Mouse (Mus musculus): ENCODE measurements around the gene 9430097D07Rik. TPM values are rescaled to one million over a fixed set of nuclear protein-coding genes. Genes with fewer than 3 reads are reported as not detected.

9430097D07Rik gene
- total and polyA plus RNA-seq, 2 experiments: not detected

DNA sequence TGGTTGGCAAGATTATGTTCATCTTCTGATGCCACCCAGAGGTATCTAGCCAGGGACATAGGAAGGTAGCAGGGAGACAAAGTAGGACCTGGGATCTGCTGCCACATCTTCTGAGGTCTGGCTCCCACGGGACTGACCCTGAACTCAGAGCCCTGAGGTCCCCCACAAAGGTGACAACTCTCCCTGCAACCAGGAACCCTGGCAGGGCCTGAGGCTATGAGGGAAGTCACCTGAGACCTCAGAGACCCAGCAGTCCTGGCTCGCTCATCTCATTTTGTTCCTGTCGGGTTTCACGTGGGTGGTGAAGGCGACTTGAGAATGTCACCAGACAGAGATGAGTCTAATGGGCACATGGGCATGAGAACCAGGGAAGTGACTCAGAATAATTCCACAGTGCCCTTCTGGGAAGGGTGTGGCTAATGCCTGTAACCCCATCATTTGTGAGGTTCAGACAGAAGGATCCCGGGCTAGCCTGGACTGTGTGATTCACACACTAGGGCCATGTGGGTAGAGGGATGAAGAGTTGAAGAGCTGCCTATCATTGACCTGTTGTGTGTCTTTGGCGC lies 9.7 kb upstream of the 9430097D07Rik start:
- TF ChIP-seq CTCF (IDR thresholded peaks at IDR 0.05; ENCODE audit: low read depth, low read length): no peak
- no peaks in the 10 kb centered on the region for H3K27me3 ChIP-seq (ENCODE audit: control insufficient read depth, insufficient read depth, low read length)
- WGBS: 92% methylated on average over 7 of the region's 7 CpGs
- no peak for DNase-seq (ENCODE audit: extremely low read depth, low read depth, low spot score)
- H3K79me2 ChIP-seq (ENCODE audit: control insufficient read depth, insufficient read depth, low read length): no peaks in the 10 kb centered on the region
- H3K27ac ChIP-seq (replicated peaks; ENCODE audit: insufficient read depth, low read depth, low read length): no peak overlapping the region
- no peak overlapping the region for H3K4me3 ChIP-seq (ENCODE audit: insufficient read depth, low read depth, low read length)
- no peak overlapping the region for H3K9ac ChIP-seq (ENCODE audit: low read depth, low read length)
- H3K4me1 ChIP-seq (ENCODE audit: control insufficient read depth, insufficient read depth, low read length): peaks cover 11% of the 10 kb centered on the region
- no peaks in the 10 kb centered on the region for H3K36me3 ChIP-seq (ENCODE audit: control insufficient read depth, insufficient read depth, low read length)

DNA sequence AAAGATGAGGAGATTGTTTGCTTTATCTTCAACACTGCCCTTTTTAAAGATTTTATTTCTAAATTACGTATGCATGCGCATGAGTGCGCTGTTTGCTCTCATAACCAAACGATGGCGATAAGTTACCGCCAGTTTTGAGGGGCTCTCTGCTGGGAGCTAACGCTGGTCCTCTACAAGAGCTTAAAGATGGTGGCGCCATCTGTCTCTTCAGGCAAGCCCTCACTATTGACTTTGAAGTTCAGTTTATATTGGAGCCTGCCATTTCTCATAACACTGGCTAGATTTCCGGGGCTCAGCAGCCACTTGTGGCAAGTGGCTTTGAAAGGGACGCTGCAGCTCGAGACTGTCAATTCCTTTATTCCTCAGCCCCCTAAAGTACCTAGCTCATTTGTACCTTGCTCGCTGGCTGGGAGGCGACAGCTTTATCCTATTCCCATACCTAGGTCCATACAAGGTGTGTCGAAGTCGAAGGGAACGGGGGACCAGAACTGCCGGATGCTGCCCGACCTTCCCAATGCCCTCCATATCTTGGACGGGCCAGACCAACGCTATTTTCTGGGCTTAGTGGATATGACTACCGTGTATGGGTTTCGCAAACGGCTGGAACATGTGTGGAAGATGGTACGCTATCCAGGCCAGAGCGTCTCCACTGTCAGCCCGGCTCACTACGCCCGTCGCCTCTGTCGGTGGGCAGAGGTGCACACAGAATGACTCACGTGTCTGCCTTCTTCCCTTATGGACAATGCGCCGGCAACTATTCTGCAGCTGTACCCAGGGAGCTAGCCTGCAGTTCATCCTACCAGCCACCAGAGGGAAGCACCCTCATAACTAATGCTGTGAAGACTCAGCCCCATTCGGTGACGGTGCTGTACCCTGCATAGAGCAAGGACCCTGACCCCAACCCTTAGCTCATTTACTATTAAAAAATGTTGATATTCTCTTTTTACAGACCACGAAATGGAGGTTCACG lies 7.6 kb upstream of the 9430097D07Rik start:
- no peak overlapping the region for H3K27ac ChIP-seq (replicated peaks; ENCODE audit: insufficient read depth, low read depth, low read length)
- DNase-seq (ENCODE audit: extremely low read depth, low read depth, low spot score): peak; percentile 56
- peaks cover 2% of the 10 kb centered on the region; the same call in 1 of the 2 replicates for H3K4me1 ChIP-seq (ENCODE audit: control insufficient read depth, insufficient read depth, low read length)
- no peaks in the 10 kb centered on the region for H3K36me3 ChIP-seq (ENCODE audit: control insufficient read depth, insufficient read depth, low read length)
- no peak overlapping the region for H3K9ac ChIP-seq (ENCODE audit: low read depth, low read length)
- TF ChIP-seq POLR2A (IDR thresholded peaks at IDR 0.05; ENCODE audit: extremely low read depth, insufficient read depth, low read length) (no peak), CTCF (IDR thresholded peaks at IDR 0.05; ENCODE audit: low read depth, low read length) (peak; percentile 99)
- no peaks in the 10 kb centered on the region for H3K79me2 ChIP-seq (ENCODE audit: control insufficient read depth, insufficient read depth, low read length)
- H3K27me3 ChIP-seq (ENCODE audit: control insufficient read depth, insufficient read depth, low read length): no peaks in the 10 kb centered on the region
- H3K4me3 ChIP-seq (ENCODE audit: insufficient read depth, low read depth, low read length): no peak overlapping the region
- WGBS: 20% methylated on average over 37 of the region's 37 CpGs

DNA sequence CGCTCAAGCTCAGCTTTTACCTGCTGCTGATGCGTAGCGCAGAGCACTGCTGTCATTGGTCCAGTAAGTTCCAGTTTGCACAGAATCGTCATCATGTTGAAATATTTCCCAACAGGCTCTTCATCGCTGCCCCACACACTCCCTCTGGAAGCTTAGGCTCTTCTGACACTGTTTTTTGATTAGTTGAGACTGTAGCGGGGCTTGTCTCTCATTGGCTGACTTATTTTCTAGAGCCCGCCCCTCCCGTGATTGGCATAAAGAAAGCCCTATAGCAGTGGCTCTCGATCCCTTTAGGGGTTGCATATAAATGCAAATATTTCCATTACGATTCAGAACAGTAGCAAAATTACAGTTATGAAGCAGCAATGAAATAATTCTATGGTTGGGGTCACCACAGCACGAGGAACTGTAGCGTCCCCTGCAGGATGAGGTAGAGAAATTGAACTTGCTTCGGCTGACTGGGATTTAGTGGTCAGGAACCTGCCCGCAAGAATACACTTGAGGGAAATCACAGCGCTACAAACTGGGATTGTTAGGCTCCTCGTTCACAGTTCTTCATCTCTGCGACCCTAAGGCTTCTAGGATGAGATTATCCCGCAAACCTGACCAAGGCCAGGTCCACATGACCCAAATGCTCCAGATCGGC lies 6.1 kb upstream of the 9430097D07Rik start:
- no peak for TF ChIP-seq POLR2A (IDR thresholded peaks at IDR 0.05; ENCODE audit: extremely low read depth, insufficient read depth, low read length)
- no peak overlapping the region for H3K27ac ChIP-seq (replicated peaks; ENCODE audit: insufficient read depth, low read depth, low read length)
- no peaks in the 10 kb centered on the region for H3K79me2 ChIP-seq (ENCODE audit: control insufficient read depth, insufficient read depth, low read length)
- no peaks in the 10 kb centered on the region for H3K36me3 ChIP-seq (ENCODE audit: control insufficient read depth, insufficient read depth, low read length)
- H3K27me3 ChIP-seq (ENCODE audit: control insufficient read depth, insufficient read depth, low read length): no peaks in the 10 kb centered on the region
- DNase-seq (ENCODE audit: extremely low read depth, low read depth, low spot score): no peak
- 57% methylated on average over 19 of the region's 19 CpGs for WGBS
- H3K4me1 ChIP-seq (ENCODE audit: control insufficient read depth, insufficient read depth, low read length): peaks cover 2% of the 10 kb centered on the region; the same call in 1 of the 2 replicates
- H3K4me3 ChIP-seq (ENCODE audit: insufficient read depth, low read depth, low read length): no peak overlapping the region
- no peak overlapping the region for H3K9ac ChIP-seq (ENCODE audit: low read depth, low read length)

GRCm38 (mm10) chr2:32578146-32579046 lies 2.9 kb upstream of the 9430097D07Rik start:
- 0 out of 2 replicates have a peak, but pooled peaks cover 5% of the 10 kb centered on the region for H3K27me3 ChIP-seq (ENCODE audit: control insufficient read depth, insufficient read depth, low read length)
- H3K79me2 ChIP-seq (ENCODE audit: control insufficient read depth, insufficient read depth, low read length): no peaks in the 10 kb centered on the region
- DNase-seq (ENCODE audit: extremely low read depth, low read depth, low spot score): no peak
- no peak for TF ChIP-seq POLR2A (IDR thresholded peaks at IDR 0.05; ENCODE audit: extremely low read depth, insufficient read depth, low read length)
- no peak for TF ChIP-seq CTCF (IDR thresholded peaks at IDR 0.05; ENCODE audit: low read depth, low read length)
- WGBS: 48% methylated on average over 24 of the region's 30 CpGs
- no peaks in the 10 kb centered on the region for H3K36me3 ChIP-seq (ENCODE audit: control insufficient read depth, insufficient read depth, low read length)
- no peak overlapping the region for H3K27ac ChIP-seq (replicated peaks; ENCODE audit: insufficient read depth, low read depth, low read length)
- H3K4me1 ChIP-seq (ENCODE audit: control insufficient read depth, insufficient read depth, low read length): peaks cover 2% of the 10 kb centered on the region; the same call in 1 of the 2 replicates
- H3K9ac ChIP-seq (ENCODE audit: low read depth, low read length): no peak overlapping the region
- H3K4me3 ChIP-seq (ENCODE audit: insufficient read depth, low read depth, low read length): no peak overlapping the region

- WGBS: 86% methylated on average over 9 of the region's 9 CpGs
- H3K4me3 ChIP-seq (ENCODE audit: insufficient read depth, low read depth, low read length): no peak overlapping the region
- H3K27ac ChIP-seq (replicated peaks; ENCODE audit: insufficient read depth, low read depth, low read length): no peak overlapping the region
- H3K27me3 ChIP-seq (ENCODE audit: control insufficient read depth, insufficient read depth, low read length): 0 out of 2 replicates have a peak, but pooled peaks cover 5% of the 10 kb centered on the region
- TF ChIP-seq CTCF (IDR thresholded peaks at IDR 0.05; ENCODE audit: low read depth, low read length) (no peak), POLR2A (IDR thresholded peaks at IDR 0.05; ENCODE audit: extremely low read depth, insufficient read depth, low read length) (no peak)
- no peak for DNase-seq (ENCODE audit: extremely low read depth, low read depth, low spot score)
- H3K9ac ChIP-seq (ENCODE audit: low read depth, low read length): no peak overlapping the region
- no peaks in the 10 kb centered on the region for H3K79me2 ChIP-seq (ENCODE audit: control insufficient read depth, insufficient read depth, low read length)
- H3K36me3 ChIP-seq (ENCODE audit: control insufficient read depth, insufficient read depth, low read length): no peaks in the 10 kb centered on the region
- H3K4me1 ChIP-seq (ENCODE audit: control insufficient read depth, insufficient read depth, low read length): peaks cover 2% of the 10 kb centered on the region; the same call in 1 of the 2 replicates
Observed at GRCm38 (mm10) chr2:32576532-32576931, 1.0 kb upstream of the 9430097D07Rik start.

Data from liver, adult 2 months (tissue).